ENCODE assay signal across 8 mouse cellular contexts in the genomic region with DNA sequence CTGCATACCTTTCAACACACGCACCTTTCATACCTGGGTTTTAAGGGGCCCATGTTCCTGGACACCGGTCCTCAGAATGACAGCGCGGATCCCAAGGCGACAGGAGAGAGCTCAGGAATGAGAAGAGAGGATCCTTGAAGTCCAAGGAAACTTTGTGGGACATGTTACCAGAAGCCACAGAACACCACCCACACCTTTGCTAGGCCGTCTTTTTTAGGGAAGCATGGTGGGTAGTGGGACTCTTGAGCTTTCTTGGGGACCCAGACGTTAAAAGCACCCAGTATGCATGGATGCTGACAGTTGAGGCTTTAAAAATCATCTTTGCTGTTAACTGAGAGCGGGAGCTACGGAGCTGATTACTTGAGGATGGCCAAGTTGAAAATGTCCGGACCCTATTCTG. TPM values are rescaled to one million over a fixed set of nuclear protein-coding genes. Genes with fewer than 3 reads are reported as not detected.
DNase-seq lines count a peak whose midpoint lies in the region; ATAC-seq lines count a peak whose summit lies in the region.

No protein-coding gene starts in this region.

- H3K4me2 ChIP-seq in kidney, embryonic 16.5 days (replicated peaks; ENCODE audit: low read depth, low read length): peak overlapping the region; percentile 93; the same call in 1 of the 2 replicates
- H3K4me2 ChIP-seq in forebrain, embryonic 12.5 days: peak overlapping the region; percentile 89
- peak overlapping the region; percentile 84 for H3K4me2 ChIP-seq in limb, embryonic 12.5 days
- peak overlapping the region; percentile 80 for H3K4me2 ChIP-seq in neural tube, embryonic 12.5 days (replicated peaks)

- peaks cover 52% of the 10 kb centered on the region for H3K4me1 ChIP-seq in kidney, embryonic 16.5 days (ENCODE audit: insufficient read depth, low read length)
- peaks cover 51% of the 10 kb centered on the region for H3K4me1 ChIP-seq in forebrain, embryonic 12.5 days
- H3K4me1 ChIP-seq in limb, embryonic 12.5 days (replicated peaks): peaks cover 30% of the 10 kb centered on the region
- peaks cover 51% of the 10 kb centered on the region for H3K4me1 ChIP-seq in neural tube, embryonic 12.5 days

- peaks cover 65% of the 10 kb centered on the region for H3K27me3 ChIP-seq in kidney, embryonic 16.5 days (ENCODE audit: insufficient read depth, low read length)
- H3K27me3 ChIP-seq in forebrain, embryonic 12.5 days: peaks cover 74% of the 10 kb centered on the region
- peaks cover 76% of the 10 kb centered on the region for H3K27me3 ChIP-seq in limb, embryonic 12.5 days
- peaks cover 60% of the 10 kb centered on the region for H3K27me3 ChIP-seq in neural tube, embryonic 12.5 days (replicated peaks)

- no peak for DNase-seq in kidney, postnatal 10 days
- DNase-seq in right cerebral cortex, postnatal 25 days: no peak
- no peak for DNase-seq in cerebellum, adult 9-10 months
- DNase-seq in thymus, postnatal 4 days: no peak

- no peaks in the 10 kb centered on the region for H3K9me3 ChIP-seq in kidney, embryonic 16.5 days (ENCODE audit: low read length)
- no peaks in the 10 kb centered on the region for H3K9me3 ChIP-seq in forebrain, embryonic 12.5 days
- H3K9me3 ChIP-seq in limb, embryonic 12.5 days: no peaks in the 10 kb centered on the region
- no peaks in the 10 kb centered on the region for H3K9me3 ChIP-seq in neural tube, embryonic 12.5 days

- H3K4me3 ChIP-seq in kidney, embryonic 16.5 days (ENCODE audit: low read length): no peak overlapping the region
- H3K4me3 ChIP-seq in forebrain, embryonic 12.5 days (replicated peaks): peak overlapping the region; percentile 44
- H3K4me3 ChIP-seq in limb, embryonic 12.5 days (replicated peaks): peak overlapping the region; percentile 47
- no peak overlapping the region for H3K4me3 ChIP-seq in neural tube, embryonic 12.5 days

- no peak overlapping the region for H3K27ac ChIP-seq in kidney, embryonic 16.5 days (ENCODE audit: low read length)
- no peak overlapping the region for H3K27ac ChIP-seq in forebrain, embryonic 12.5 days
- no peak overlapping the region for H3K27ac ChIP-seq in limb, embryonic 12.5 days
- no peak overlapping the region for H3K27ac ChIP-seq in neural tube, embryonic 12.5 days

- no peaks in the 10 kb centered on the region for H3K36me3 ChIP-seq in kidney, embryonic 16.5 days (ENCODE audit: insufficient read depth, low read length)
- H3K36me3 ChIP-seq in forebrain, embryonic 12.5 days (replicated peaks): no peaks in the 10 kb centered on the region
- no peaks in the 10 kb centered on the region for H3K36me3 ChIP-seq in limb, embryonic 12.5 days
- no peaks in the 10 kb centered on the region for H3K36me3 ChIP-seq in neural tube, embryonic 12.5 days

- WGBS in kidney, embryonic 16.5 days: 50% methylated on average over 10 of the region's 10 CpGs
- WGBS in forebrain, embryonic 12.5 days: 50% methylated on average over 10 of the region's 10 CpGs
- 50% methylated on average over 10 of the region's 10 CpGs for whole genome bisulfite sequencing in limb, embryonic 12.5 days
- 51% methylated on average over 10 of the region's 10 CpGs for WGBS in neural tube, embryonic 12.5 days

- no peak for ATAC-seq in kidney, embryonic 16.5 days (ENCODE audit: low FRiP score, low TSS enrichment)
- ATAC-seq in forebrain, embryonic 12.5 days (ENCODE audit: low FRiP score): no peak
- no peak for ATAC-seq in limb, embryonic 12.5 days (ENCODE audit: insufficient number of reproducible peaks, insufficient read depth, low FRiP score, low TSS enrichment, low read depth)
- ATAC-seq in neural tube, embryonic 12.5 days (ENCODE audit: low FRiP score, low read depth): no peak

- no peak overlapping the region for H3K9ac ChIP-seq in kidney, embryonic 16.5 days (replicated peaks; ENCODE audit: low read length)
- H3K9ac ChIP-seq in forebrain, embryonic 12.5 days: 0 out of 2 replicates have a peak overlapping the region, but pooled peaks have one; percentile 17
- H3K9ac ChIP-seq in limb, embryonic 12.5 days (replicated peaks): no peak overlapping the region
- no peak overlapping the region for H3K9ac ChIP-seq in neural tube, embryonic 12.5 days

RNA-seq across cellular contexts. Expression of gene Rpp25, which starts 1.1 kb away (rescaled TPM):
- polyA plus RNA-seq in kidney, embryonic 16.5 days (2015; fragmentation: Nextera tagmentation; extraction: Ambion mirVana): 5.5 and 6.4 TPM in 2 replicates
- polyA plus RNA-seq in forebrain, embryonic 12.5 days (2016; fragmentation: Nextera tagmentation; extraction: Ambion mirVana): 5.5 and 5.7 TPM in 2 replicates
- 0.76 and 1.3 TPM in 2 replicates for polyA plus RNA-seq in limb, embryonic 12.5 days (2016; fragmentation: Nextera tagmentation; extraction: Ambion mirVana)
- polyA plus RNA-seq in neural tube, embryonic 12.5 days (2016; fragmentation: Nextera tagmentation; extraction: Ambion mirVana): 12.4 and 13.3 TPM in 2 replicates

RNA-seq across cellular contexts. Expression of gene Cox5a, which starts 16.2 kb away (rescaled TPM):
- polyA plus RNA-seq in kidney, embryonic 16.5 days (2015; fragmentation: Nextera tagmentation; extraction: Ambion mirVana): 670 and 691 TPM in 2 replicates
- polyA plus RNA-seq in forebrain, embryonic 12.5 days (2016; fragmentation: Nextera tagmentation; extraction: Ambion mirVana): 694 and 697 TPM in 2 replicates
- 564 and 604 TPM in 2 replicates for polyA plus RNA-seq in limb, embryonic 12.5 days (2016; fragmentation: Nextera tagmentation; extraction: Ambion mirVana)
- 770 and 826 TPM in 2 replicates for polyA plus RNA-seq in neural tube, embryonic 12.5 days (2016; fragmentation: Nextera tagmentation; extraction: Ambion mirVana)

RNA-seq across cellular contexts. Expression of gene Fam219b, which starts 32.4 kb away (rescaled TPM):
- polyA plus RNA-seq in kidney, embryonic 16.5 days (2015; fragmentation: Nextera tagmentation; extraction: Ambion mirVana): 19.0 and 19.8 TPM in 2 replicates
- polyA plus RNA-seq in forebrain, embryonic 12.5 days (2016; fragmentation: Nextera tagmentation; extraction: Ambion mirVana): 18.2 and 19.3 TPM in 2 replicates
- polyA plus RNA-seq in limb, embryonic 12.5 days (2016; fragmentation: Nextera tagmentation; extraction: Ambion mirVana): 20.6 and 20.8 TPM in 2 replicates
- 19.6 and 20.2 TPM in 2 replicates for polyA plus RNA-seq in neural tube, embryonic 12.5 days (2016; fragmentation: Nextera tagmentation; extraction: Ambion mirVana)

RNA-seq across cellular contexts. Expression of gene Scamp5, which starts 37.0 kb away (rescaled TPM):
- polyA plus RNA-seq in kidney, embryonic 16.5 days (2015; fragmentation: Nextera tagmentation; extraction: Ambion mirVana): 17.7 and 20.2 TPM in 2 replicates
- 41.5 and 41.9 TPM in 2 replicates for polyA plus RNA-seq in forebrain, embryonic 12.5 days (2016; fragmentation: Nextera tagmentation; extraction: Ambion mirVana)
- 10.6 and 10.7 TPM in 2 replicates for polyA plus RNA-seq in limb, embryonic 12.5 days (2016; fragmentation: Nextera tagmentation; extraction: Ambion mirVana)
- 40.6 and 43.0 TPM in 2 replicates for polyA plus RNA-seq in neural tube, embryonic 12.5 days (2016; fragmentation: Nextera tagmentation; extraction: Ambion mirVana)

RNA-seq across cellular contexts. Expression of gene Mpi, which starts 47.7 kb away (rescaled TPM):
- 54.6 and 57.2 TPM in 2 replicates for polyA plus RNA-seq in kidney, embryonic 16.5 days (2015; fragmentation: Nextera tagmentation; extraction: Ambion mirVana)
- 62.3 and 62.5 TPM in 2 replicates for polyA plus RNA-seq in forebrain, embryonic 12.5 days (2016; fragmentation: Nextera tagmentation; extraction: Ambion mirVana)
- polyA plus RNA-seq in limb, embryonic 12.5 days (2016; fragmentation: Nextera tagmentation; extraction: Ambion mirVana): 56.8 and 58.0 TPM in 2 replicates
- 68.0 and 68.2 TPM in 2 replicates for polyA plus RNA-seq in neural tube, embryonic 12.5 days (2016; fragmentation: Nextera tagmentation; extraction: Ambion mirVana)

Comparison
In these comparisons a context has a peak if more than half of its experiments do, and no peak if none do; other contexts are left out.
1. H3K4me3 ChIP-seq: peak in forebrain, embryonic 12.5 days (single experiment) and limb, embryonic 12.5 days (single experiment); none in kidney, embryonic 16.5 days (single experiment) and neural tube, embryonic 12.5 days (single experiment).
2. Peak in every context shown above with its lines, with median percentiles within 50 percentile points of each other: H3K4me2 ChIP-seq.